12 mouse cellular contexts compared by ENCODE assay signal in genomic region chr3:108154656-108155055, GRCm38 (mm10). TPM values are rescaled to one million over a fixed set of nuclear protein-coding genes. Genes with fewer than 3 reads are reported as not detected.
DNase-seq lines count a peak whose midpoint lies in the region; ATAC-seq lines count a peak whose summit lies in the region.
"Had no signal": no experiment of that assay in that cellular context is flagged by ENCODE, and none has a peak within 500 bp of the region (broad histone marks: within the 10 kb centered on the region; RNA-seq: fewer than 3 reads in every experiment).

TSS of gene Gpr61 (minus strand) at chr3:108154882.

- WGBS in forebrain, embryonic 14.5 days, result 46% methylated on average over 4 of the region's 4 CpGs
- 50% methylated on average over 4 of the region's 4 CpGs for WGBS in forebrain, embryonic 12.5 days
- WGBS in neural tube, embryonic 15.5 days, result 42% methylated on average over 4 of the region's 4 CpGs

- no peaks in the 10 kb centered on the region for H3K9me3 ChIP-seq in forebrain, embryonic 14.5 days (replicated peaks; ENCODE audit: control insufficient read depth, low read length)
- H3K9me3 ChIP-seq in forebrain, embryonic 12.5 days, result no peaks in the 10 kb centered on the region
- H3K9me3 ChIP-seq in neural tube, embryonic 15.5 days (replicated peaks), result no peaks in the 10 kb centered on the region
- H3K9me3 ChIP-seq: embryonic facial prominence, embryonic 15.5 days had no signal

- no peak within 1 kb of the TSS for H3K4me3 ChIP-seq in forebrain, embryonic 14.5 days (ENCODE audit: low read depth, low read length)
- no peak within 1 kb of the TSS for H3K4me3 ChIP-seq in forebrain, embryonic 12.5 days (replicated peaks)
- H3K4me3 ChIP-seq in neural tube, embryonic 15.5 days (replicated peaks), result peak within 1 kb of the TSS; percentile 44
- H3K4me3 ChIP-seq: embryonic facial prominence, embryonic 15.5 days had no signal

- no peak within 1 kb of the TSS for H3K27ac ChIP-seq in forebrain, embryonic 14.5 days (ENCODE audit: low read depth, low read length)
- H3K27ac ChIP-seq in forebrain, embryonic 12.5 days, result no peak within 1 kb of the TSS
- peak within 1 kb of the TSS; percentile 70 for H3K27ac ChIP-seq in neural tube, embryonic 15.5 days (replicated peaks)
- H3K27ac ChIP-seq: embryonic facial prominence, embryonic 15.5 days had no signal

- no peaks in the 10 kb centered on the region for H3K36me3 ChIP-seq in forebrain, embryonic 14.5 days (ENCODE audit: control insufficient read depth, insufficient read depth, low read length)
- no peaks in the 10 kb centered on the region for H3K36me3 ChIP-seq in forebrain, embryonic 12.5 days (replicated peaks)
- no peaks in the 10 kb centered on the region for H3K36me3 ChIP-seq in neural tube, embryonic 15.5 days
- H3K36me3 ChIP-seq: embryonic facial prominence, embryonic 15.5 days had no signal

- peak within 1 kb of the TSS; percentile 31; the same call in 1 of the 2 replicates for H3K4me2 ChIP-seq in forebrain, embryonic 14.5 days (ENCODE audit: low read length)
- H3K4me2 ChIP-seq in forebrain, embryonic 12.5 days, result no peak within 1 kb of the TSS
- peak within 1 kb of the TSS; percentile 58 for H3K4me2 ChIP-seq in neural tube, embryonic 15.5 days
- H3K4me2 ChIP-seq: embryonic facial prominence, embryonic 15.5 days had no signal

- ATAC-seq in forebrain, embryonic 14.5 days, result no peak
- no peak for ATAC-seq in forebrain, embryonic 12.5 days (ENCODE audit: low FRiP score)
- peak; percentile 83 for ATAC-seq in frontal cortex, adult (ENCODE audit: low TSS enrichment)
- peak; percentile 79 for ATAC-seq in neural tube, embryonic 15.5 days (ENCODE audit: low FRiP score)
- ATAC-seq in megakaryocyte, adult 5-6 weeks (ENCODE audit: poor library complexity, severe bottlenecking), result no peak

- H3K4me1 ChIP-seq in forebrain, embryonic 14.5 days (ENCODE audit: control insufficient read depth, insufficient read depth, low read length), result peaks cover 3% of the 10 kb centered on the region; the same call in 1 of the 2 replicates
- H3K4me1 ChIP-seq in forebrain, embryonic 12.5 days, result peaks cover 20% of the 10 kb centered on the region
- H3K4me1 ChIP-seq in neural tube, embryonic 15.5 days, result peaks cover 28% of the 10 kb centered on the region
- H3K4me1 ChIP-seq: embryonic facial prominence, embryonic 15.5 days had no signal

- no peaks in the 10 kb centered on the region for H3K27me3 ChIP-seq in forebrain, embryonic 14.5 days (replicated peaks; ENCODE audit: control insufficient read depth, insufficient read depth, low read length)
- no peaks in the 10 kb centered on the region for H3K27me3 ChIP-seq in forebrain, embryonic 12.5 days
- H3K27me3 ChIP-seq in neural tube, embryonic 15.5 days (replicated peaks), result no peaks in the 10 kb centered on the region
- H3K27me3 ChIP-seq: embryonic facial prominence, embryonic 15.5 days had no signal

- H3K9ac ChIP-seq in forebrain, embryonic 14.5 days (ENCODE audit: low read length), result peak within 1 kb of the TSS; percentile 41
- H3K9ac ChIP-seq in forebrain, embryonic 12.5 days, result no peak within 1 kb of the TSS
- peak within 1 kb of the TSS; percentile 59 for H3K9ac ChIP-seq in neural tube, embryonic 15.5 days (replicated peaks)
- H3K9ac ChIP-seq: embryonic facial prominence, embryonic 15.5 days had no signal

- DNase-seq in forebrain, embryonic 14.5 days (ENCODE audit: low spot score), result peak; percentile 45
- peak; percentile 57 to 59 for DNase-seq in layer of hippocampus, postnatal 25 days (ENCODE audit: extremely low spot score in 1 of 2, low spot score in 1 of 2)
- no peak for DNase-seq in gastrocnemius, adult 8-10 months (ENCODE audit: low spot score in 2 of 2)
- no peak for DNase-seq in heart, adult 18-20 months
- DNase-seq: B cell, adult 2 months; lung, adult 2 months had no signal

RNA-seq across cellular contexts. Expression of gene Gpr61, which starts in this region (rescaled TPM):
- polyA plus RNA-seq in forebrain, embryonic 14.5 days (2014; fragmentation: Nextera tagmentation; extraction: Ambion mirVana), result 1.0 and 1.5 TPM in 2 replicates
- polyA plus RNA-seq in forebrain, embryonic 12.5 days (2016; fragmentation: Nextera tagmentation; extraction: Ambion mirVana), result 0.44 and 0.63 TPM in 2 replicates
- total RNA-seq in layer of hippocampus, postnatal 25 days (2021), result 10 to 100 TPM; 15.2 to 18.6 TPM
- 6.1 and 7.7 TPM in 2 replicates for polyA plus RNA-seq in neural tube, embryonic 15.5 days (2015; fragmentation: Nextera tagmentation; extraction: Ambion mirVana)
- not detected for total RNA-seq in gastrocnemius, adult 8-10 months (2022)
- total RNA-seq in heart, adult 18-20 months (2021), result not detected
- not detected in 2 replicates for total RNA-seq in megakaryocyte, adult 5-6 weeks (2015)
- not detected in 2 replicates for total RNA-seq in megakaryocyte, adult 5-6 weeks (2017)
- total RNA-seq: hematopoietic stem cell, adult 5-6 weeks had no signal
- polyA plus RNA-seq: lung, adult 2 months had no signal

Comparison
In these comparisons a context has a peak if more than half of its experiments do, and no peak if none do; other contexts are left out.
1. RNA of gene Gpr61 (total RNA-seq): 15.2 to 18.6 TPM in layer of hippocampus, postnatal 25 days; not detected in gastrocnemius, adult 8-10 months, not detected in heart, adult 18-20 months and not detected in megakaryocyte, adult 5-6 weeks; every median in the first group is over 10 times any median in the second.
2. ATAC-seq: peak in frontal cortex, adult (single experiment) and neural tube, embryonic 15.5 days (single experiment); none in forebrain, embryonic 14.5 days (single experiment), forebrain, embryonic 12.5 days (single experiment) and megakaryocyte, adult 5-6 weeks (single experiment).
3. DNase-seq: peak in forebrain, embryonic 14.5 days (single experiment) and layer of hippocampus, postnatal 25 days (2 of 2); none in gastrocnemius, adult 8-10 months (0 of 2) and heart, adult 18-20 months (0 of 2).